Mouse (Mus musculus): ENCODE results near the gene Defa37. TPM values are rescaled to one million over a fixed set of nuclear protein-coding genes. Genes with fewer than 3 reads are reported as not detected.
"Not testable (repeated sequence)": the region's sequence is repeated elsewhere in the genome, so short reads cannot be mapped to it uniquely, and the experiment has no call there.

Defa37 gene
- total RNA-seq (2017): not detected in 2 replicates

- not testable (repeated sequence) for ATAC-seq (ENCODE audit: extremely low read depth, insufficient number of reproducible peaks, low FRiP score, poor library complexity, severe bottlenecking)
Measured at GRCm38 (mm10) chr8:21565086-21565485, at the start of gene Defa37. Defa37 (plus strand) TSS chr8:21565386.

- ATAC-seq (ENCODE audit: extremely low read depth, insufficient number of reproducible peaks, low FRiP score, poor library complexity, severe bottlenecking): not testable (repeated sequence)
Measured at GRCm38 (mm10) chr8:21528732-21529131, 36.5 kb upstream of the Defa37 start, which contains the start of gene Defa32. Defa32 (plus strand) TSS chr8:21529032.

GRCm38 (mm10) chr8:21582706-21583105 lies 17.5 kb downstream of the Defa37 start, which contains the start of gene Defa28:
Defa28 (plus strand) TSS chr8:21583006.
- ATAC-seq (ENCODE audit: extremely low read depth, insufficient number of reproducible peaks, low FRiP score, poor library complexity, severe bottlenecking): not testable (repeated sequence)

GRCm38 (mm10) chr8:21594408-21594807 lies 29.2 kb downstream of the Defa37 start, which contains the start of gene Gm7861:
Gm7861 (minus strand) TSS chr8:21594508.
- ATAC-seq (ENCODE audit: extremely low read depth, insufficient number of reproducible peaks, low FRiP score, poor library complexity, severe bottlenecking): not testable (repeated sequence)

Other genes starting within 250 kb of the Defa37 start
- gene Defa27, start 249.8 kb upstream of the Defa37 start, total RNA-seq (2017): not detected in 2 replicates
- not detected in 2 replicates for gene Defa29, start 238.4 kb upstream of the Defa37 start, total RNA-seq (2017)
- not detected in 2 replicates for gene Defa2, start 186.9 kb upstream of the Defa37 start, total RNA-seq (2017)
- not detected in 2 replicates for gene Defa33, start 173.6 kb upstream of the Defa37 start, total RNA-seq (2017)
- gene Defa36, start 138.0 kb upstream of the Defa37 start, total RNA-seq (2017): not detected in 2 replicates
- not detected in 2 replicates for gene Gm7849, start 108.8 kb upstream of the Defa37 start, total RNA-seq (2017)
- gene Defa20, start 56.1 kb upstream of the Defa37 start, total RNA-seq (2017): not detected in 2 replicates
- not detected in 2 replicates for gene Defa32, start 36.4 kb upstream of the Defa37 start, total RNA-seq (2017)
- not detected in 2 replicates for gene Defa28, start 17.6 kb downstream of the Defa37 start, total RNA-seq (2017)
- gene Gm7861, start 29.1 kb downstream of the Defa37 start, total RNA-seq (2017): not detected in 2 replicates
- not detected in 2 replicates for gene Defa26, start 52.8 kb downstream of the Defa37 start, total RNA-seq (2017)
- gene Defa17, start 90.4 kb downstream of the Defa37 start, total RNA-seq (2017): not detected in 2 replicates
- not detected in 2 replicates for gene Defa34, start 100.4 kb downstream of the Defa37 start, total RNA-seq (2017)
- gene AY761184, start 138.3 kb downstream of the Defa37 start, total RNA-seq (2017): not detected in 2 replicates
- not detected in 2 replicates for gene Defa24, start 169.1 kb downstream of the Defa37 start, total RNA-seq (2017)

Measured in neutrophil, adult 5-6 weeks (primary cell).